27 mouse cellular contexts compared by ENCODE assay signal in genomic region chr5:105872176-105872575, GRCm38 (mm10). TPM values are rescaled to one million over a fixed set of nuclear protein-coding genes. Genes with fewer than 3 reads are reported as not detected.
DNase-seq lines count a peak whose midpoint lies in the region; ATAC-seq lines count a peak whose summit lies in the region.
"Had no signal": no experiment of that assay in that cellular context is flagged by ENCODE, and none has a peak within 500 bp of the region (broad histone marks: within the 10 kb centered on the region; RNA-seq: fewer than 3 reads in every experiment).

No protein-coding gene starts in this region.

- no peaks in the 10 kb centered on the region for H3K9me3 ChIP-seq in heart, embryonic 11.5 days (replicated peaks; ENCODE audit: control insufficient read depth, low read length)
- no peaks in the 10 kb centered on the region for H3K9me3 ChIP-seq in midbrain, embryonic 13.5 days
- H3K9me3 ChIP-seq: embryonic facial prominence, embryonic 10.5 days; embryonic facial prominence, embryonic 13.5 days; forebrain, embryonic 12.5 days; forebrain, embryonic 15.5 days; G1E; heart, embryonic 13.5 days; hindbrain, embryonic 12.5 days; hindbrain, embryonic 15.5 days had no signal

- H3K9ac ChIP-seq in heart, embryonic 11.5 days (ENCODE audit: low read depth, low read length): no peak overlapping the region
- no peak overlapping the region for H3K9ac ChIP-seq in midbrain, embryonic 13.5 days (replicated peaks)
- H3K9ac ChIP-seq: embryonic facial prominence, embryonic 13.5 days; forebrain, embryonic 12.5 days; forebrain, embryonic 15.5 days; hindbrain, embryonic 12.5 days; hindbrain, embryonic 15.5 days had no signal

- peak; percentile 51 for DNase-seq in heart, adult 11 months
- DNase-seq in T-cell, adult 2 months (ENCODE audit: low spot score): peak; percentile 5
- no peak for DNase-seq in lung, adult 18-20 months
- DNase-seq in thymus, adult 18-20 months: no peak
- DNase-seq: adrenal gland, adult 2 months; adrenal gland, postnatal 14 days; cerebellum, adult 11 months; cerebellum, adult 2 months; cerebellum, adult 9-11 months; cerebellum, postnatal 36 days; embryo, embryonic 11 days; gastrocnemius, postnatal 25 days; kidney, adult 18-20 months had no signal

- H3K4me1 ChIP-seq in heart, embryonic 11.5 days (ENCODE audit: control insufficient read depth, insufficient read depth, low read length): peaks cover 4% of the 10 kb centered on the region; the same call in 1 of the 2 replicates
- H3K4me1 ChIP-seq in midbrain, embryonic 13.5 days (replicated peaks): peaks cover 17% of the 10 kb centered on the region

- no peak overlapping the region for H3K4me3 ChIP-seq in heart, embryonic 11.5 days (ENCODE audit: low read depth, low read length)
- H3K4me3 ChIP-seq in midbrain, embryonic 13.5 days (replicated peaks): no peak overlapping the region
- H3K4me3 ChIP-seq: embryonic facial prominence, embryonic 10.5 days; embryonic facial prominence, embryonic 13.5 days; erythroblast, embryonic 14.5 days; forebrain, embryonic 12.5 days; forebrain, embryonic 15.5 days; heart, embryonic 13.5 days; hindbrain, embryonic 12.5 days; hindbrain, embryonic 15.5 days had no signal

- no peak overlapping the region for H3K27ac ChIP-seq in heart, embryonic 11.5 days (ENCODE audit: low read depth, low read length)
- no peak overlapping the region for H3K27ac ChIP-seq in midbrain, embryonic 13.5 days
- H3K27ac ChIP-seq: embryonic facial prominence, embryonic 10.5 days; embryonic facial prominence, embryonic 13.5 days; forebrain, embryonic 12.5 days; forebrain, embryonic 15.5 days; heart, embryonic 13.5 days; hindbrain, embryonic 12.5 days; hindbrain, embryonic 15.5 days had no signal

- no peaks in the 10 kb centered on the region for H3K36me3 ChIP-seq in heart, embryonic 11.5 days (ENCODE audit: control insufficient read depth, insufficient read depth, low read length)
- no peaks in the 10 kb centered on the region for H3K36me3 ChIP-seq in midbrain, embryonic 13.5 days
- H3K36me3 ChIP-seq: embryonic facial prominence, embryonic 10.5 days; embryonic facial prominence, embryonic 13.5 days; forebrain, embryonic 12.5 days; forebrain, embryonic 15.5 days; G1E; heart, embryonic 13.5 days; hindbrain, embryonic 12.5 days; hindbrain, embryonic 15.5 days had no signal

- H3K4me2 ChIP-seq in heart, embryonic 11.5 days: no peak overlapping the region
- H3K4me2 ChIP-seq in midbrain, embryonic 13.5 days (replicated peaks): no peak overlapping the region
- H3K4me2 ChIP-seq: embryonic facial prominence, embryonic 13.5 days; forebrain, embryonic 12.5 days; forebrain, embryonic 15.5 days; heart, embryonic 13.5 days; hindbrain, embryonic 12.5 days; hindbrain, embryonic 15.5 days had no signal

- H3K27me3 ChIP-seq in heart, embryonic 11.5 days (ENCODE audit: control insufficient read depth, insufficient read depth, low read length): 0 out of 2 replicates have a peak, but pooled peaks cover 2% of the 10 kb centered on the region
- H3K27me3 ChIP-seq in midbrain, embryonic 13.5 days: 0 out of 2 replicates have a peak, but pooled peaks cover 3% of the 10 kb centered on the region
- H3K27me3 ChIP-seq: embryonic facial prominence, embryonic 13.5 days; hindbrain, embryonic 12.5 days; hindbrain, embryonic 15.5 days had no signal

- 78% methylated on average over 8 of the region's 8 CpGs for WGBS in heart, embryonic 11.5 days (ENCODE audit: insufficient replicate concordance)
- 85% methylated on average over 8 of the region's 8 CpGs for WGBS in midbrain, embryonic 13.5 days

- no peak for ATAC-seq in heart, embryonic 11.5 days (replicated peaks; ENCODE audit: insufficient number of reproducible peaks, low FRiP score, low TSS enrichment)
- ATAC-seq in CD4-positive, CD25-positive, alpha-beta regulatory T cell, adult 4 months: peak; percentile 48
- ATAC-seq in inflammation-experienced regulatory T-cells, adult 6 months: peak; percentile 49
- ATAC-seq in midbrain, embryonic 13.5 days: no peak
- ATAC-seq: forebrain, embryonic 15.5 days; intestine, embryonic 16.5 days had no signal

RNA-seq across cellular contexts. Expression of gene Zfp326, which starts 4.2 kb away (rescaled TPM):
- polyA plus RNA-seq in heart, embryonic 11.5 days (2014; fragmentation: Nextera tagmentation; extraction: Ambion mirVana): 16.9 and 32.0 TPM in 2 replicates
- polyA plus RNA-seq in CD4-positive, CD25-positive, alpha-beta regulatory T cell, adult 4 months (2017; shearing (Covaris generic)): 10 to 100 TPM; 12.9 to 19.7 TPM
- polyA plus RNA-seq in inflammation-experienced regulatory T-cells, adult 6 months (2017; shearing (Covaris generic)): 10 to 100 TPM; 13.0 to 23.1 (median 15.0) TPM
- 58.6 and 63.1 TPM in 2 replicates for polyA plus RNA-seq in midbrain, embryonic 13.5 days (2015; fragmentation: Nextera tagmentation; extraction: Ambion mirVana)

Comparison
In these comparisons a context has a peak if more than half of its experiments do, and no peak if none do; other contexts are left out.
1. DNase-seq: peak in heart, adult 11 months (single experiment) and T-cell, adult 2 months (single experiment); none in lung, adult 18-20 months (0 of 2) and thymus, adult 18-20 months (0 of 2).
2. ATAC-seq: peak in CD4-positive, CD25-positive, alpha-beta regulatory T cell, adult 4 months (single experiment) and inflammation-experienced regulatory T-cells, adult 6 months (single experiment); none in heart, embryonic 11.5 days (single experiment) and midbrain, embryonic 13.5 days (single experiment).